Mouse (Mus musculus) E14TG2a.4 (cell line): ENCODE results near the gene Gdf10.
A peak's percentile ranks its signal among the peaks of the same experiment; 100 is the strongest.

Experiments
- H3K27me3 ChIP-seq: 2 replicates; pipeline ENCODE4 v1.6.1; 2014; ENCODE audit warnings: low read length, control low read depth; ENCODE audit not compliant: insufficient read depth
- H3K36me3 ChIP-seq: 2 replicates; pipeline ENCODE4 v1.6.1; 2014; ENCODE audit warnings: low read length, control low read depth; ENCODE audit not compliant: insufficient read depth
- H3K4me1 ChIP-seq: replicated peaks from 2 replicates; pipeline ENCODE4 v1.6.1; 2014; ENCODE audit warnings: low read depth, low read length, control low read depth
- H3K4me3 ChIP-seq: replicated peaks from 2 replicates; pipeline ENCODE4 v1.5.1; 2014; ENCODE audit warnings: mild to moderate bottlenecking, low read length
- H3K9me3 ChIP-seq: 2 replicates; pipeline ENCODE4 v1.6.1; 2014; ENCODE audit warnings: low read length, control low read depth
- CTCF ChIP-seq: conservative IDR thresholded peaks from 2 replicates; pipeline ENCODE4 v1.5.1; 2014; ENCODE audit warnings: low read length
- NANOG ChIP-seq: IDR thresholded peaks from 2 replicates; pipeline ENCODE4 v1.6.1; 2014; ENCODE audit warnings: borderline replicate concordance, low read length, mixed read lengths
- POU5F1 ChIP-seq: IDR thresholded peaks from 2 replicates; pipeline ENCODE4 v1.6.1; 2014; ENCODE audit warnings: low read length, borderline replicate concordance

The Gdf10 gene

GRCm38 (mm10) chr14:33953761-33954160, 30.4 kb downstream of the Gdf10 start, which contains the start of gene Rbp3:
Rbp3 (plus strand) TSS chr14:33954003.
- TF ChIP-seq NANOG = no peak
- no peak for TF ChIP-seq POU5F1
- no peak for TF ChIP-seq CTCF
- H3K9me3 ChIP-seq = no peaks in the 10 kb centered on the region
- peaks cover 12% of the 10 kb centered on the region for H3K4me1 ChIP-seq
- no peak within 1 kb of the TSS for H3K4me3 ChIP-seq
- H3K36me3 ChIP-seq = no peaks in the 10 kb centered on the region
- H3K27me3 ChIP-seq = peaks cover 36% of the 10 kb centered on the region

DNA sequence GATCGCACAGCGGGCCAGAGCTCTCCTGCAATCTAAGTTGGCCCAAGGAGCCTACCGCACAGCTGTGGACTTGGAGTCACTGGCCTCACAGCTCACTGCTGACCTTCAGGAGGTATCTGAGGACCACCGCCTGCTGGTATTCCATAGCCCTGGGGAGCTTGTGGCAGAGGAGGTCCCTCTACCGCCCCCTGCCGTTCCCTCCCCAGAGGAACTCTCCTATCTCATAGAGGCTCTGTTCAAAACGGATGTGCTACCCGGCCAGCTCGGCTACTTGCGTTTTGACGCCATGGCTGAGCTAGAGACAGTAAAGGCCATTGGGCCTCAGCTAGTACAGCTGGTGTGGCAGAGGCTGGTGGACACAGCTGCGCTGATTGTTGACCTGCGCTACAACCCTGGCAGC, 32.7 kb downstream of the Gdf10 start:
- peaks cover 40% of the 10 kb centered on the region for H3K27me3 ChIP-seq
- peak; percentile 64 for TF ChIP-seq CTCF
- TF ChIP-seq NANOG = no peak
- H3K4me1 ChIP-seq = peaks cover 12% of the 10 kb centered on the region
- H3K9me3 ChIP-seq = no peaks in the 10 kb centered on the region
- H3K36me3 ChIP-seq = no peaks in the 10 kb centered on the region
- H3K4me3 ChIP-seq = peak overlapping the region; percentile 75

GRCm38 (mm10) chr14:33958186-33958585, 34.8 kb downstream of the Gdf10 start:
- no peak overlapping the region for H3K4me3 ChIP-seq
- peaks cover 40% of the 10 kb centered on the region for H3K27me3 ChIP-seq
- H3K9me3 ChIP-seq = no peaks in the 10 kb centered on the region
- TF ChIP-seq POU5F1 = no peak
- no peak for TF ChIP-seq CTCF
- H3K4me1 ChIP-seq = peaks cover 12% of the 10 kb centered on the region
- H3K36me3 ChIP-seq = no peaks in the 10 kb centered on the region

DNA sequence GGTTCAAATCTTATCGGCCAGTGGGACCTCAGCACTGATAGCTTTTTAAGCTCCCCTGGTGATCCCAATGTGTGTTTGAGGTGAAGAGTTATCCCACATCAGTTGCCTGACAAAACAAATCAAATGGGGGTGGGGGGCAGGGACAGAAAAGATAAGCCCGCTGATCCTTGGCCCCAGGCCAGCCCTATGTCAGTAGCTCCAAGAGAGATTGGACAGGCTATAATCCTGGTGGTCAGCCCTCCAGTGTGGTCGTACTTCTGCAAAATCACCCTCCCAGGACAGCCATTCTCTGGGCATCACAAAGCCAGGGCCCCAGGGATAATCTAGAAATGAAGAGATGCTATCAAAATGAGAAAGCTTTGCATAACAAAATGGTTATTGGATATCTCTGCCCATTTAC, 35.5 kb downstream of the Gdf10 start:
- no peak for TF ChIP-seq NANOG
- peaks cover 12% of the 10 kb centered on the region for H3K4me1 ChIP-seq
- no peaks in the 10 kb centered on the region for H3K36me3 ChIP-seq
- H3K4me3 ChIP-seq = no peak overlapping the region
- no peaks in the 10 kb centered on the region for H3K9me3 ChIP-seq
- H3K27me3 ChIP-seq = peaks cover 39% of the 10 kb centered on the region

DNA sequence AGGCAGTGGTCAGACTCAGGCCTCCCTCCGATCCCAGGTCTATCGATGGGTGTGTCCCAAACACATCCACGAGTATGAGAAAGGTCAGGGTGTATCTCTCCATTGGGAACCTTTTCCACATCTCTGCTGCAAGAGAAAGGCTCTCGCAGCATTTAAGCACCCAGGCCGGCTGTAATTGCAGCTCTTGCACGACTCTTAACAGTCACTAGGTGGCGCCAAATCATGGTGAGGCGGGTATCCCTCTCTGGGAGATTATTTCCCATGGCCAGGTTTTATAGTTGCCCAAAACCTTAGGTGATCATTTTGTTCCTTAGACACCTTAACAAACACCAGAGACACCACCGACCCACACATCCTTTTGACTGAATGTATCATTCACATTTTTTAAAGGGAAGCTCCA, 36.0 kb downstream of the Gdf10 start:
- Histone ChIP-seq H3K4me1 (peaks cover 12% of the 10 kb centered on the region), H3K27me3 (peaks cover 35% of the 10 kb centered on the region), H3K36me3 (no peaks in the 10 kb centered on the region), H3K9me3 (no peaks in the 10 kb centered on the region), H3K4me3 (no peak overlapping the region)
- TF ChIP-seq NANOG (no peak), CTCF (peak; percentile 70), POU5F1 (no peak)

DNA sequence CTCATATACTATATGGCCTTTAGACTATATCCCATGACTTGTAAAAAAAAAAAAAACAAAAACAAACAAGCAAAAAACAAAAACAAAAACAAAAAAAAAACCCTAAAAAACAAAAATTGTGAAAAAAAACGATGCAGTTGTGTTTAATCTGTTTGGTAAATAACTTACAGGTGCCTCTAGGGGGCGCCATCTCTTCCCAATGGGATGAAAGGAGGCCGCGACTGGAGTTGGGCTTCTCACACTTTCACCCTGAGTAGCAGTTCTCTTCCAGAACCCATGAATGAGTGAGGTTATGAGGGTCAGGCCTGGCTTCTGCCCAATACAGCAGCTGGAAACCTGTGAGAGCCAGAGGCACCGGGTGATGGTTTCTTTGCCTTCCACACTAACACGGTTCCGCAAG, 42.3 kb downstream of the Gdf10 start:
- peak overlapping the region; percentile 45; the same call in 1 of the 2 replicates for H3K4me3 ChIP-seq
- no peaks in the 10 kb centered on the region for H3K9me3 ChIP-seq
- no peaks in the 10 kb centered on the region; the same call in 1 of the 2 replicates for H3K27me3 ChIP-seq
- no peaks in the 10 kb centered on the region for H3K4me1 ChIP-seq
- no peaks in the 10 kb centered on the region for H3K36me3 ChIP-seq
- TF ChIP-seq CTCF = peak; percentile 39
- no peak for TF ChIP-seq NANOG

DNA sequence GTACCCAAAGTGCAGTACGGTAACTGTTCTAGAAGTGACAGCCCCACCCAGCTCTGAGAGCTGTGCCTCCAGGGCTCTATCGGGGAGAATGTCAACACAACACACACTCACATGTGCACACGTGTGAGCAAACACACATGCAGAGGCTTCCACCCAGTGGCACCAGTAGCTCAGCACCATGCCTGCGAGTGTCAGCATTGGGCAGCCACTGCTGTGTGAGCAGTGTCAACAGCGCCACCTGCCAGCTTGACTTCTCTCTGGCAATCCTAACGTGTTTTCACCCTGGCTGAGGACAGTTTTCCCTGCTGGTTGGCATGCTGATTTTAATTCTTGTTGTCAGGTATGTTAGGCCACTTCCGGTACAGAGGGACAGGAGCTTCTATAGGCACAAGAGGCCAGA, 49.3 kb downstream of the Gdf10 start:
- H3K4me1 ChIP-seq = no peaks in the 10 kb centered on the region
- TF ChIP-seq POU5F1 (no peak), CTCF (no peak), NANOG (no peak)
- no peak overlapping the region for H3K4me3 ChIP-seq
- H3K36me3 ChIP-seq = no peaks in the 10 kb centered on the region
- H3K27me3 ChIP-seq = peaks cover 9% of the 10 kb centered on the region; the same call in 1 of the 2 replicates
- no peaks in the 10 kb centered on the region for H3K9me3 ChIP-seq

DNA sequence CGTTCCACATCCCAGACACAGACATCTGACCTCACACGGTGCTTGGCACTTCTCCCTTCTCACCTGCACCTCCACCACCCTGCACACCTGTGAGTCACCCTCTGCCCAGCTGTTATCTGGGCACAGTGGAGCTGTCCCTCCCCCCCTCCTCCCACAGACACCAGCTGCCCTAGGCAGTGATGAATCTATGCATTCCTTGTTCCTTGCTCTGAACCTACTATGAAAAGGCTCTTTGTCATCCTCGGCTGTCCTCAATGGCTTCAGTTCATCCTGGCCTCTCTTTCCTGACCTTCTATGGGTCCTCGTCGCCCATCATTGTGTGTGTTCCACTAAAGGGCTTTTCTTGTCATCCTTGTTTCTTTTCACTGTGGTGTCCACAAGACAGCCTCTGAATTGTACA, 51.4 kb downstream of the Gdf10 start:
- no peaks in the 10 kb centered on the region for H3K36me3 ChIP-seq
- no peak for TF ChIP-seq NANOG
- no peaks in the 10 kb centered on the region for H3K9me3 ChIP-seq
- no peak overlapping the region for H3K4me3 ChIP-seq
- peaks cover 29% of the 10 kb centered on the region for H3K27me3 ChIP-seq
- H3K4me1 ChIP-seq = peaks cover 5% of the 10 kb centered on the region

GRCm38 (mm10) chr14:33977748-33978147, 54.4 kb downstream of the Gdf10 start:
- H3K27me3 ChIP-seq = peaks cover 32% of the 10 kb centered on the region
- peaks cover 3% of the 10 kb centered on the region; the same call in 1 of the 2 replicates for H3K9me3 ChIP-seq
- H3K36me3 ChIP-seq = no peaks in the 10 kb centered on the region
- peaks cover 5% of the 10 kb centered on the region for H3K4me1 ChIP-seq
- TF ChIP-seq POU5F1 (no peak), NANOG (no peak), CTCF (no peak)
- no peak overlapping the region for H3K4me3 ChIP-seq
